In genomic region chr4:135962946-135963345, GRCm38 (mm10) we compare ENCODE assay signal across 8 mouse cellular contexts. TPM values are rescaled to one million over a fixed set of nuclear protein-coding genes. Genes with fewer than 3 reads are reported as not detected.
DNase-seq lines count a peak whose midpoint lies in the region; ATAC-seq and TF ChIP-seq lines count a peak whose summit lies in the region.

No protein-coding gene starts in this region.

- peak overlapping the region; percentile 96 for H3K4me2 ChIP-seq in kidney, embryonic 16.5 days (replicated peaks; ENCODE audit: low read depth, low read length)
- H3K4me2 ChIP-seq in hindbrain, embryonic 15.5 days, result peak overlapping the region; percentile 89
- peak overlapping the region; percentile 95 for H3K4me2 ChIP-seq in midbrain, embryonic 15.5 days

- no peak; the same call in 1 of the 2 replicates for ATAC-seq in kidney, embryonic 16.5 days (ENCODE audit: low FRiP score, low TSS enrichment)
- ATAC-seq in hindbrain, embryonic 15.5 days (ENCODE audit: low FRiP score, low read depth), result no peak
- ATAC-seq in midbrain, embryonic 15.5 days (replicated peaks), result no peak; the same call in 1 of the 2 replicates

- TF ChIP-seq CTCF in bone marrow, adult 2 months (IDR thresholded peaks at IDR 0.05; ENCODE audit: control insufficient read depth, insufficient read depth, low read length), result no peak

- no peaks in the 10 kb centered on the region for H3K27me3 ChIP-seq in kidney, embryonic 16.5 days (ENCODE audit: insufficient read depth, low read length)
- H3K27me3 ChIP-seq in hindbrain, embryonic 15.5 days, result no peaks in the 10 kb centered on the region
- H3K27me3 ChIP-seq in midbrain, embryonic 15.5 days (replicated peaks), result no peaks in the 10 kb centered on the region

- peak overlapping the region; percentile 93 for H3K27ac ChIP-seq in kidney, embryonic 16.5 days (ENCODE audit: low read length)
- peak overlapping the region; percentile 96 for H3K27ac ChIP-seq in bone marrow, adult 2 months (ENCODE audit: control insufficient read depth, insufficient read depth, low read depth, low read length, poor library complexity)
- peak overlapping the region; percentile 93 for H3K27ac ChIP-seq in hindbrain, embryonic 15.5 days (replicated peaks)
- H3K27ac ChIP-seq in midbrain, embryonic 15.5 days, result peak overlapping the region; percentile 89

- TF ChIP-seq POLR2A in bone marrow, adult 2 months (IDR thresholded peaks at IDR 0.05; ENCODE audit: borderline replicate concordance, control insufficient read depth, low read depth, low read length), result no peak

- DNase-seq in kidney, adult 9 months, result no peak
- no peak for DNase-seq in adrenal gland, adult 2 months
- no peak for DNase-seq in MN1 (ENCODE audit: low spot score)
- no peak for DNase-seq in spleen, postnatal 4 days (ENCODE audit: low spot score in 2 of 2)

- WGBS in kidney, embryonic 16.5 days, result 5% methylated on average over 15 of the region's 15 CpGs
- 8% methylated on average over 15 of the region's 15 CpGs for WGBS in bone marrow, adult 2 months
- 7% methylated on average over 15 of the region's 15 CpGs for WGBS in hindbrain, embryonic 15.5 days
- 6% methylated on average over 15 of the region's 15 CpGs for WGBS in midbrain, embryonic 15.5 days

- H3K9ac ChIP-seq in kidney, embryonic 16.5 days (replicated peaks; ENCODE audit: low read length), result peak overlapping the region; percentile 86
- H3K9ac ChIP-seq in hindbrain, embryonic 15.5 days, result peak overlapping the region; percentile 76
- peak overlapping the region; percentile 72 for H3K9ac ChIP-seq in midbrain, embryonic 15.5 days

- H3K4me3 ChIP-seq in kidney, embryonic 16.5 days (ENCODE audit: low read length), result peak overlapping the region; percentile 81
- peak overlapping the region; percentile 98 for H3K4me3 ChIP-seq in bone marrow, adult 2 months (replicated peaks; ENCODE audit: control insufficient read depth, low read depth, low read length)
- peak overlapping the region; percentile 76 for H3K4me3 ChIP-seq in hindbrain, embryonic 15.5 days
- peak overlapping the region; percentile 84 for H3K4me3 ChIP-seq in midbrain, embryonic 15.5 days

- H3K36me3 ChIP-seq in kidney, embryonic 16.5 days (ENCODE audit: insufficient read depth, low read length), result peaks cover 30% of the 10 kb centered on the region
- H3K36me3 ChIP-seq in hindbrain, embryonic 15.5 days, result peaks cover 46% of the 10 kb centered on the region
- peaks cover 21% of the 10 kb centered on the region for H3K36me3 ChIP-seq in midbrain, embryonic 15.5 days (replicated peaks)

- no peaks in the 10 kb centered on the region for H3K9me3 ChIP-seq in kidney, embryonic 16.5 days (ENCODE audit: low read length)
- H3K9me3 ChIP-seq in hindbrain, embryonic 15.5 days, result no peaks in the 10 kb centered on the region
- no peaks in the 10 kb centered on the region for H3K9me3 ChIP-seq in midbrain, embryonic 15.5 days

- H3K4me1 ChIP-seq in kidney, embryonic 16.5 days (ENCODE audit: insufficient read depth, low read length), result peaks cover 15% of the 10 kb centered on the region
- no peaks in the 10 kb centered on the region for H3K4me1 ChIP-seq in bone marrow, adult 2 months (ENCODE audit: control insufficient read depth, insufficient read depth, low read length)
- H3K4me1 ChIP-seq in hindbrain, embryonic 15.5 days (replicated peaks), result peaks cover 21% of the 10 kb centered on the region
- peaks cover 20% of the 10 kb centered on the region for H3K4me1 ChIP-seq in midbrain, embryonic 15.5 days

RNA-seq across cellular contexts. Expression of gene Gale, which starts 0.6 kb away (rescaled TPM):
- 40.6 and 40.7 TPM in 2 replicates for polyA plus RNA-seq in kidney, embryonic 16.5 days (2015; fragmentation: Nextera tagmentation; extraction: Ambion mirVana)
- 4.7 and 11.0 TPM in 2 replicates for polyA plus RNA-seq in bone marrow, adult 2 months (2011; ENCODE audit: insufficient read depth, insufficient read length, low replicate concordance, missing spikeins)
- 43.8 and 48.1 TPM in 2 replicates for polyA plus RNA-seq in hindbrain, embryonic 15.5 days (2015; fragmentation: Nextera tagmentation; extraction: Ambion mirVana)
- 41.6 and 44.2 TPM in 2 replicates for polyA plus RNA-seq in midbrain, embryonic 15.5 days (2015; fragmentation: Nextera tagmentation; extraction: Ambion mirVana)
- total RNA-seq in adrenal gland, adult 2 months (2021), result 10 to 100 TPM; 15.5 to 24.8 TPM
- 22.9 and 33.3 TPM in 2 replicates for polyA plus RNA-seq in adrenal gland, adult 2 months (2012; rRNA removed)

RNA-seq across cellular contexts. Expression of gene Lypla2, which starts 9.5 kb away (rescaled TPM):
- polyA plus RNA-seq in kidney, embryonic 16.5 days (2015; fragmentation: Nextera tagmentation; extraction: Ambion mirVana), result 143 and 147 TPM in 2 replicates
- 34.8 and 42.1 TPM in 2 replicates for polyA plus RNA-seq in bone marrow, adult 2 months (2011; ENCODE audit: insufficient read depth, insufficient read length, low replicate concordance, missing spikeins)
- polyA plus RNA-seq in hindbrain, embryonic 15.5 days (2015; fragmentation: Nextera tagmentation; extraction: Ambion mirVana), result 200 and 214 TPM in 2 replicates
- polyA plus RNA-seq in midbrain, embryonic 15.5 days (2015; fragmentation: Nextera tagmentation; extraction: Ambion mirVana), result 228 and 233 TPM in 2 replicates
- total RNA-seq in adrenal gland, adult 2 months (2021), result 10 to 100 TPM; 59.8 to 78.2 TPM
- polyA plus RNA-seq in adrenal gland, adult 2 months (2012; rRNA removed), result 155 and 169 TPM in 2 replicates

RNA-seq across cellular contexts. Expression of gene Hmgcl, which starts 16.7 kb away (rescaled TPM):
- polyA plus RNA-seq in kidney, embryonic 16.5 days (2015; fragmentation: Nextera tagmentation; extraction: Ambion mirVana), result 86.5 and 93.2 TPM in 2 replicates
- polyA plus RNA-seq in bone marrow, adult 2 months (2011; ENCODE audit: insufficient read depth, insufficient read length, low replicate concordance, missing spikeins), result 39.0 and 65.5 TPM in 2 replicates
- polyA plus RNA-seq in hindbrain, embryonic 15.5 days (2015; fragmentation: Nextera tagmentation; extraction: Ambion mirVana), result 58.9 and 61.5 TPM in 2 replicates
- polyA plus RNA-seq in midbrain, embryonic 15.5 days (2015; fragmentation: Nextera tagmentation; extraction: Ambion mirVana), result 57.0 and 63.4 TPM in 2 replicates
- 10 to 100 TPM; 42.7 to 71.0 TPM for total RNA-seq in adrenal gland, adult 2 months (2021)
- polyA plus RNA-seq in adrenal gland, adult 2 months (2012; rRNA removed), result 33.9 and 35.3 TPM in 2 replicates

RNA-seq across cellular contexts. Expression of gene Pithd1, which starts 24.1 kb away (rescaled TPM):
- polyA plus RNA-seq in kidney, embryonic 16.5 days (2015; fragmentation: Nextera tagmentation; extraction: Ambion mirVana), result 46.8 and 48.7 TPM in 2 replicates
- 48.2 and 49.8 TPM in 2 replicates for polyA plus RNA-seq in bone marrow, adult 2 months (2011; ENCODE audit: insufficient read depth, insufficient read length, low replicate concordance, missing spikeins)
- polyA plus RNA-seq in hindbrain, embryonic 15.5 days (2015; fragmentation: Nextera tagmentation; extraction: Ambion mirVana), result 63.6 and 66.4 TPM in 2 replicates
- polyA plus RNA-seq in midbrain, embryonic 15.5 days (2015; fragmentation: Nextera tagmentation; extraction: Ambion mirVana), result 62.8 and 64.6 TPM in 2 replicates
- 10 to 100 TPM; 23.1 to 35.5 TPM for total RNA-seq in adrenal gland, adult 2 months (2021)
- 59.2 and 59.4 TPM in 2 replicates for polyA plus RNA-seq in adrenal gland, adult 2 months (2012; rRNA removed)

RNA-seq across cellular contexts. Expression of gene Fuca1, which starts 42.4 kb away (rescaled TPM):
- 89.1 and 89.4 TPM in 2 replicates for polyA plus RNA-seq in kidney, embryonic 16.5 days (2015; fragmentation: Nextera tagmentation; extraction: Ambion mirVana)
- 57.7 and 172 TPM in 2 replicates for polyA plus RNA-seq in bone marrow, adult 2 months (2011; ENCODE audit: insufficient read depth, insufficient read length, low replicate concordance, missing spikeins)
- 63.5 and 72.8 TPM in 2 replicates for polyA plus RNA-seq in hindbrain, embryonic 15.5 days (2015; fragmentation: Nextera tagmentation; extraction: Ambion mirVana)
- polyA plus RNA-seq in midbrain, embryonic 15.5 days (2015; fragmentation: Nextera tagmentation; extraction: Ambion mirVana), result 63.2 and 68.3 TPM in 2 replicates
- 10 to 100 TPM; 82.7 to 86.3 TPM for total RNA-seq in adrenal gland, adult 2 months (2021)
- polyA plus RNA-seq in adrenal gland, adult 2 months (2012; rRNA removed), result 31.8 and 35.2 TPM in 2 replicates
